Mouse (Mus musculus): ENCODE results near the gene Iqsec1. TPM values are rescaled to one million over a fixed set of nuclear protein-coding genes. Genes with fewer than 3 reads are reported as not detected.
A peak's percentile ranks its signal among the peaks of the same experiment; 100 is the strongest.

Gene Iqsec1
- polyA plus RNA-seq, 1 experiment from 2014 or later, result 15.0 TPM

- 95% methylated on average over 3 of the region's 3 CpGs for WGBS
- no peak overlapping the region for H3K4me3 ChIP-seq (replicated peaks)
- peaks cover 43% of the 10 kb centered on the region for H3K4me1 ChIP-seq
- H3K27ac ChIP-seq, result no peak overlapping the region
- ATAC-seq (ENCODE audit: low FRiP score), result no peak
- no peaks in the 10 kb centered on the region for H3K27me3 ChIP-seq
- no peak overlapping the region for H3K4me2 ChIP-seq
- no peaks in the 10 kb centered on the region for H3K9me3 ChIP-seq
- H3K36me3 ChIP-seq (replicated peaks), result no peaks in the 10 kb centered on the region
- H3K9ac ChIP-seq, result no peak overlapping the region
These were observed 200.9 kb downstream of the Iqsec1 start for GRCm38 (mm10) chr6:90787587-90787986.

GRCm38 (mm10) chr6:90787036-90787435 is 201.4 kb downstream of the Iqsec1 start:
- Histone ChIP-seq H3K9ac (no peak overlapping the region), H3K36me3 (replicated peaks) (no peaks in the 10 kb centered on the region), H3K9me3 (no peaks in the 10 kb centered on the region), H3K27me3 (no peaks in the 10 kb centered on the region), H3K4me2 (peak overlapping the region; percentile 25; the same call in 1 of the 2 replicates), H3K4me3 (replicated peaks) (no peak overlapping the region), H3K27ac (peak overlapping the region; percentile 77), H3K4me1 (peaks cover 48% of the 10 kb centered on the region)
- no peak for ATAC-seq (ENCODE audit: low FRiP score)
- WGBS, result 57% methylated on average over 6 of the region's 6 CpGs

GRCm38 (mm10) chr6:90786589-90786988 is 201.9 kb downstream of the Iqsec1 start:
- ATAC-seq (ENCODE audit: low FRiP score), result peak; percentile 24; the same call in 1 of the 2 replicates
- H3K4me1 ChIP-seq, result peaks cover 53% of the 10 kb centered on the region
- no peaks in the 10 kb centered on the region for H3K27me3 ChIP-seq
- WGBS, result 14% methylated on average over 3 of the region's 3 CpGs
- no peaks in the 10 kb centered on the region for H3K9me3 ChIP-seq
- peak overlapping the region; percentile 77 for H3K27ac ChIP-seq
- H3K36me3 ChIP-seq (replicated peaks), result no peaks in the 10 kb centered on the region
- H3K9ac ChIP-seq, result no peak overlapping the region
- peak overlapping the region; percentile 25; the same call in 1 of the 2 replicates for H3K4me2 ChIP-seq
- H3K4me3 ChIP-seq (replicated peaks), result no peak overlapping the region

- peak overlapping the region; percentile 99 for H3K27ac ChIP-seq
- H3K9me3 ChIP-seq, result no peaks in the 10 kb centered on the region
- H3K4me3 ChIP-seq (replicated peaks), result no peak overlapping the region
- WGBS, result 16% methylated on average over 4 of the region's 4 CpGs
- ATAC-seq (ENCODE audit: low FRiP score), result peak; percentile 13; the same call in 1 of the 2 replicates
- H3K4me1 ChIP-seq, result peaks cover 79% of the 10 kb centered on the region
- 0 out of 2 replicates have a peak overlapping the region, but pooled peaks have one; percentile 3 for H3K4me2 ChIP-seq
- H3K36me3 ChIP-seq (replicated peaks), result no peaks in the 10 kb centered on the region
- no peak overlapping the region for H3K9ac ChIP-seq
- no peaks in the 10 kb centered on the region for H3K27me3 ChIP-seq
These were observed 204.5 kb downstream of the Iqsec1 start for GRCm38 (mm10) chr6:90783945-90784344.

- H3K36me3 ChIP-seq (replicated peaks), result no peaks in the 10 kb centered on the region
- peaks cover 84% of the 10 kb centered on the region for H3K4me1 ChIP-seq
- no peaks in the 10 kb centered on the region for H3K27me3 ChIP-seq
- no peak overlapping the region for H3K4me3 ChIP-seq (replicated peaks)
- peak overlapping the region; percentile 8; the same call in 1 of the 2 replicates for H3K4me2 ChIP-seq
- peak overlapping the region; percentile 99 for H3K27ac ChIP-seq
- H3K9ac ChIP-seq, result no peak overlapping the region
- no peaks in the 10 kb centered on the region for H3K9me3 ChIP-seq
- ATAC-seq (ENCODE audit: low FRiP score), result no peak
These were observed 205.3 kb downstream of the Iqsec1 start for GRCm38 (mm10) chr6:90783176-90783575.

- Histone ChIP-seq H3K27ac (peak overlapping the region; percentile 99), H3K9ac (peak overlapping the region; percentile 69), H3K4me1 (peaks cover 80% of the 10 kb centered on the region), H3K9me3 (no peaks in the 10 kb centered on the region), H3K4me2 (peak overlapping the region; percentile 58), H3K27me3 (no peaks in the 10 kb centered on the region), H3K4me3 (replicated peaks) (peak overlapping the region; percentile 36), H3K36me3 (replicated peaks) (no peaks in the 10 kb centered on the region)
- 4% methylated on average over 19 of the region's 19 CpGs for WGBS
- ATAC-seq (ENCODE audit: low FRiP score), result peak; percentile 84
These were observed 206.3 kb downstream of the Iqsec1 start for GRCm38 (mm10) chr6:90781921-90782770.

GRCm38 (mm10) chr6:90780532-90780931 is 208.0 kb downstream of the Iqsec1 start:
- Histone ChIP-seq H3K27ac (peak overlapping the region; percentile 99; the same call in 1 of the 2 replicates), H3K27me3 (no peaks in the 10 kb centered on the region), H3K36me3 (replicated peaks) (0 out of 2 replicates have a peak, but pooled peaks cover 8% of the 10 kb centered on the region), H3K4me2 (peak overlapping the region; percentile 58), H3K9me3 (0 out of 2 replicates have a peak, but pooled peaks cover 3% of the 10 kb centered on the region), H3K9ac (peak overlapping the region; percentile 40; the same call in 1 of the 2 replicates), H3K4me3 (replicated peaks) (peak overlapping the region; percentile 29), H3K4me1 (peaks cover 67% of the 10 kb centered on the region)
- no peak for ATAC-seq (ENCODE audit: low FRiP score)
- 34% methylated on average over 2 of the region's 2 CpGs for WGBS

GRCm38 (mm10) chr6:90778841-90779240 is 209.6 kb downstream of the Iqsec1 start:
- H3K9ac ChIP-seq, result no peak overlapping the region
- H3K9me3 ChIP-seq, result 0 out of 2 replicates have a peak, but pooled peaks cover 3% of the 10 kb centered on the region
- H3K4me3 ChIP-seq (replicated peaks), result no peak overlapping the region
- H3K27ac ChIP-seq, result 0 out of 2 replicates have a peak overlapping the region, but pooled peaks have one; percentile 15
- H3K36me3 ChIP-seq (replicated peaks), result 0 out of 2 replicates have a peak, but pooled peaks cover 8% of the 10 kb centered on the region
- H3K27me3 ChIP-seq, result no peaks in the 10 kb centered on the region
- no peak for ATAC-seq (ENCODE audit: low FRiP score)
- H3K4me1 ChIP-seq, result peaks cover 53% of the 10 kb centered on the region
- WGBS, result 54% methylated on average over 6 of the region's 6 CpGs
- H3K4me2 ChIP-seq, result peak overlapping the region; percentile 58

GRCm38 (mm10) chr6:90777302-90777701 is 211.2 kb downstream of the Iqsec1 start:
- no peak overlapping the region for H3K4me2 ChIP-seq
- 87% methylated on average over 1 of the region's 1 CpGs for WGBS
- H3K27ac ChIP-seq, result no peak overlapping the region
- H3K4me3 ChIP-seq (replicated peaks), result no peak overlapping the region
- H3K36me3 ChIP-seq (replicated peaks), result peaks cover 8% of the 10 kb centered on the region; the same call in 1 of the 2 replicates
- no peak overlapping the region for H3K9ac ChIP-seq
- H3K9me3 ChIP-seq, result 0 out of 2 replicates have a peak, but pooled peaks cover 3% of the 10 kb centered on the region
- no peaks in the 10 kb centered on the region for H3K27me3 ChIP-seq
- ATAC-seq (ENCODE audit: low FRiP score), result no peak
- H3K4me1 ChIP-seq, result peaks cover 38% of the 10 kb centered on the region

GRCm38 (mm10) chr6:90775606-90776005 is 212.9 kb downstream of the Iqsec1 start:
- H3K9ac ChIP-seq, result no peak overlapping the region
- no peak overlapping the region for H3K4me2 ChIP-seq
- 78% methylated on average over 1 of the region's 1 CpGs for WGBS
- H3K4me3 ChIP-seq (replicated peaks), result no peak overlapping the region
- ATAC-seq (ENCODE audit: low FRiP score), result no peak
- no peaks in the 10 kb centered on the region for H3K27me3 ChIP-seq
- H3K36me3 ChIP-seq (replicated peaks), result peaks cover 8% of the 10 kb centered on the region; the same call in 1 of the 2 replicates
- no peak overlapping the region for H3K27ac ChIP-seq
- H3K4me1 ChIP-seq, result peaks cover 21% of the 10 kb centered on the region
- H3K9me3 ChIP-seq, result 0 out of 2 replicates have a peak, but pooled peaks cover 3% of the 10 kb centered on the region

- H3K4me2 ChIP-seq, result no peak overlapping the region
- H3K9ac ChIP-seq, result no peak overlapping the region
- ATAC-seq (ENCODE audit: low FRiP score), result no peak
- H3K36me3 ChIP-seq (replicated peaks), result peaks cover 8% of the 10 kb centered on the region; the same call in 1 of the 2 replicates
- 0 out of 2 replicates have a peak, but pooled peaks cover 3% of the 10 kb centered on the region for H3K9me3 ChIP-seq
- H3K27ac ChIP-seq, result no peak overlapping the region
- peaks cover 3% of the 10 kb centered on the region for H3K4me1 ChIP-seq
- H3K4me3 ChIP-seq (replicated peaks), result no peak overlapping the region
- no peaks in the 10 kb centered on the region for H3K27me3 ChIP-seq
These were observed 214.7 kb downstream of the Iqsec1 start for GRCm38 (mm10) chr6:90773811-90774233.

- Histone ChIP-seq H3K9me3 (0 out of 2 replicates have a peak, but pooled peaks cover 3% of the 10 kb centered on the region), H3K36me3 (replicated peaks) (peaks cover 14% of the 10 kb centered on the region; the same call in 1 of the 2 replicates), H3K4me3 (replicated peaks) (no peak overlapping the region), H3K27me3 (no peaks in the 10 kb centered on the region), H3K9ac (no peak overlapping the region), H3K4me1 (no peaks in the 10 kb centered on the region; the same call in none of the 2 replicates), H3K4me2 (no peak overlapping the region), H3K27ac (no peak overlapping the region)
- 89% methylated on average over 5 of the region's 5 CpGs for WGBS
- ATAC-seq (ENCODE audit: low FRiP score), result no peak
These were observed 216.4 kb downstream of the Iqsec1 start for GRCm38 (mm10) chr6:90772120-90772519.

All from forebrain, embryonic 12.5 days (tissue).